Mouse (Mus musculus) forebrain, embryonic 14.5 days (tissue): Measurements from ENCODE around the gene Cebpa. TPM values are rescaled to one million over a fixed set of nuclear protein-coding genes. Genes with fewer than 3 reads are reported as not detected.

ENCODE experiments used
- ATAC-seq: fragments of 200-750 bp; cut with Nextera tagmentation; 2 replicates; pipeline ENCODE4 v1.8.0; 2017; ENCODE audit warnings: mild to moderate bottlenecking, moderate library complexity
- DNase-seq: peaks from one replicate; pipeline ENCODE4 v3.0.0-alpha.2; 2015; ENCODE audit warnings: low spot score
- H3K27ac ChIP-seq: fragments of 300-500 bp; sonication (generic); 2 replicates; pipeline ENCODE4 v1.5.1; 2014; ENCODE audit warnings: low read depth, mild to moderate bottlenecking, control low read depth, low read length, moderate library complexity
- H3K27me3 ChIP-seq: fragments of 300-500 bp; sonication (generic); replicated peaks from 2 replicates; pipeline ENCODE4 v1.6.1; 2014; ENCODE audit warnings: low read length, control low read depth, mixed read lengths; ENCODE audit not compliant: control insufficient read depth, insufficient read depth
- H3K36me3 ChIP-seq: fragments of 300-500 bp; sonication (generic); 2 replicates; pipeline ENCODE4 v1.6.1; 2014; ENCODE audit warnings: low read length, control low read depth; ENCODE audit not compliant: control insufficient read depth, insufficient read depth
- H3K4me1 ChIP-seq: fragments of 300-500 bp; sonication (generic); 2 replicates; pipeline ENCODE4 v1.6.1; 2014; ENCODE audit warnings: antibody characterized with exemption, low read length, control low read depth; ENCODE audit not compliant: control insufficient read depth, insufficient read depth
- H3K4me2 ChIP-seq: fragments of 300-500 bp; sonication (generic); 2 replicates; pipeline ENCODE4 v1.6.1; 2014; ENCODE audit warnings: mild to moderate bottlenecking, control low read depth, low read length
- H3K4me3 ChIP-seq: fragments of 300-500 bp; sonication (generic); 2 replicates; pipeline ENCODE4 v1.5.1; 2014; ENCODE audit warnings: low read depth, low read length, control low read depth
- H3K9ac ChIP-seq: fragments of 300-500 bp; sonication (generic); 2 replicates; pipeline ENCODE4 v1.6.1; 2014; ENCODE audit warnings: mild to moderate bottlenecking, low read length, control low read depth, moderate library complexity
- H3K9me3 ChIP-seq: fragments of 300-500 bp; sonication (generic); replicated peaks from 2 replicates; pipeline ENCODE4 v1.6.1; 2016; ENCODE audit warnings: low read length, control low read depth, mixed read lengths; ENCODE audit not compliant: control insufficient read depth
- WGBS: fragments of 180-500 bp; shearing (Covaris S2); extraction: QIAGEN DNeasy Blood & Tissue Kit; methylation state at CpG from one replicate; pipeline ENCODE4 v1.1.7; 2014; 5-methylcytosine and 5-hydroxymethylcytosine counted together
- polyA plus RNA-seq: library from polyadenylated mRNA; unstranded; fragments of >200 nt; fragmentation: Nextera tagmentation; extraction: Ambion mirVana; gene quantifications from 2 replicates; pipeline ENCODE4 v1.2.1, GENCODE M21; 2014

Cebpa gene
- polyA plus RNA-seq, 1 experiment from 2014 or later: 0.62 TPM

DNA sequence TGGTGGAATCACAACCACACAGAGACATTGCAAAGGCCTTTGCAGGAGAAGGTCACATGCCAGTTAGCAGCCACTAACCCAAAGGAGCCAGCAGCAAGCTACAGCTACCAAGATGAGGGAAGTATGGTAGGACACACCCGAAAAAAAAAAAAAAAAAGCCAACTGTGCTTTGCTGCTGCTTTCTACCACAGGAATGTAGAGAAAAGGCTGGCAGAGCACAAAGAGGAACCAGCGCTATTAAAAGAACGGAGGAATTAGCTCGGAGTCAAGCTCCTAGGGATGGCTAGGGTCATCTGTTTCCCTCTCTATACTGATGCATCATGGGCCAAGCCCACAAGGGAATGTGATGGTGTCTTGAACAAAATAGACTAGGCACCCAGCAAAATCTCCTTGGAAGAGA, 20.3 kb upstream of the Cebpa start:
- no peak for ATAC-seq
- no peak overlapping the region for H3K4me2 ChIP-seq
- 78% methylated on average over 4 of the region's 4 CpGs for WGBS

DNA sequence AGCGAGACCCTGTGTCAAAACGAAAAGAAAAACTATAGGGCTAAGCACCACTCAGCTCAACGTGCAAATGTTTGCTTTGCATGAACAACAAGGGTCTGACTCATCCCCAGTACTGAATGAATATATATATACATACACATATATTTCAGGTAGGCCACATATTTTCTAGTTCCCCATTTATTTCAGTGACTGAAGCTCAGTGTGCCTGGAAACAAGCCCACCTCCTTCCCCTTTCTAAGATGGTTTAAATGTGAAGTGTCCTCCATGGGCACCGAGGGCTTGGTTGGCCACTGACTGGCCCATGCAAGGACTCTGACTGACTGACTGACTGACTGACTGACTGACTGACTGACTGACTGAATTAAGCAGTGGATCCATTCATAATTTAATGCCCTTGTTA, 19.6 kb upstream of the Cebpa start:
- H3K4me1 ChIP-seq: no peaks in the 10 kb centered on the region
- WGBS: 86% methylated on average over 4 of the region's 4 CpGs
- ATAC-seq: no peak

More for the DNA sequence above, 20.3 kb upstream of the Cebpa start:
- H3K4me3 ChIP-seq: no peak overlapping the region
- H3K4me1 ChIP-seq: no peaks in the 10 kb centered on the region
- no peaks in the 10 kb centered on the region for H3K27me3 ChIP-seq
- no peak overlapping the region for H3K9ac ChIP-seq
- H3K9me3 ChIP-seq: no peaks in the 10 kb centered on the region
- no peaks in the 10 kb centered on the region for H3K36me3 ChIP-seq
- no peak for DNase-seq
- no peak overlapping the region for H3K27ac ChIP-seq

DNA sequence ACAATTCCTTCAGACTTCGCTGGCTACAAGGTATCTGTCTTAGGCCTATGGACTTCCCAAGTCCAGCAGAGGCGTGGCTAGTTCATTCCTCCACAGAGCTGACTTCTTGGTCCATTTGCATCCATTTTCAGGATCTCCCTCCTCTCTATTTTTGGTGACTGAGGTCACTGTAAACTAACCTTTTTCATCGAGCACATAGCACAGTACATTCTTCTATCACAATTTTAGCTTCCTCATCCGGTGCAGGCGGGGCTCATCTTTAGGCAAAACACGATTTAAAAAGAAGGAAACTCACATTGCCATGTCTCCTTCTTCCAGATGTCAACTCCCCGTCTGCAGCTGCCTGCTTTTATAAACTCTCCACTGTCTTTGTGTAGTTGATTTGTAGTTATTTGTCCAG, 12.5 kb upstream of the Cebpa start:
- WGBS: 86% methylated on average over 7 of the region's 7 CpGs
- ATAC-seq: no peak

More for the DNA sequence above, 19.6 kb upstream of the Cebpa start:
- Histone ChIP-seq H3K4me2 (no peak overlapping the region), H3K27me3 (no peaks in the 10 kb centered on the region), H3K9me3 (no peaks in the 10 kb centered on the region), H3K4me3 (no peak overlapping the region), H3K9ac (no peak overlapping the region), H3K27ac (no peak overlapping the region), H3K36me3 (no peaks in the 10 kb centered on the region)
- no peak for DNase-seq

DNA sequence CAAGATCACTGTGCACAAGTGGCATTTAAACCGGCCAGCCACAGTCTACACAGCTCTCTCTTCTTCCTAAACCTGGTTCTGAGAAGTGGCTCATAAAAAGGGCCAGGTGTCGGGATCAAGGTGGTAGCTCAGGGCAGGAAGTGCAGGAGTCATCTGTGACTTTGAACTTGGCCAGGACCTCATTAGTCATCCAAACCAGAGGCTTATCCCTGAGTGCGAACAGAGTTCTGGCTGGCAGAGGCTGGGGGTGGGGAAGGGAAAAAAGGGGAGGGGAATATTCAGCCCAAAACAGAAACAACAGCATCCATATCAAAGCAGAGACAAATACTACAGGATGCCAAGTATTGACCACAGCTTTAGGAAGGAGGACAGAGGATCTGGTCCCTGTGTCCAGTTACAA, 11.5 kb upstream of the Cebpa start:
- H3K27ac ChIP-seq: no peak overlapping the region
- WGBS: 45% methylated on average over 3 of the region's 3 CpGs
- ATAC-seq: no peak
- no peak overlapping the region for H3K4me2 ChIP-seq
- H3K4me1 ChIP-seq: no peaks in the 10 kb centered on the region
- no peak overlapping the region for H3K9ac ChIP-seq
- DNase-seq: no peak
- H3K27me3 ChIP-seq: no peaks in the 10 kb centered on the region
- no peaks in the 10 kb centered on the region for H3K9me3 ChIP-seq
- no peaks in the 10 kb centered on the region for H3K36me3 ChIP-seq
- H3K4me3 ChIP-seq: no peak overlapping the region

More for the DNA sequence above, 12.5 kb upstream of the Cebpa start:
- no peak overlapping the region for H3K9ac ChIP-seq
- H3K9me3 ChIP-seq: no peaks in the 10 kb centered on the region
- no peak for DNase-seq
- H3K36me3 ChIP-seq: no peaks in the 10 kb centered on the region
- H3K4me2 ChIP-seq: no peak overlapping the region
- no peak overlapping the region for H3K4me3 ChIP-seq
- H3K27ac ChIP-seq: no peak overlapping the region
- H3K27me3 ChIP-seq: no peaks in the 10 kb centered on the region
- H3K4me1 ChIP-seq: no peaks in the 10 kb centered on the region

DNA sequence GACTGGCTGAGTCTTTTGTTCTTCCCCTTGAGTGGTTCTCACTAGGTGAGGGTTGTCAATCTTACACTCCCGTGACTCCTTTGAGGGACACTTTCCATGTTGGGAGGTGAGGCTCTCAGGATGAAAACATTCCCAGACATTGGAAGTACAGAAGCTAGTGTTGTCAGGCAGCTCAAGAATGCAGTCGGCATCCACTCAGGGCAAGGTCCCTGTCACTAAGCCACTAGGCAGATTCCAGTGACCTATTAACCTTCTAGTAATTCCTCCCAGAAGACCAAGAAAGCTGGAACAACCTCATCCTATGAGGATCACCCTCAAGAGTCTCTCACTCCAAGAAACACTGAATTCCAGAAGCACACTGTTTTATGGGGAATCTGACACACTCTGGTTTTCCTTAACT, 11.0 kb upstream of the Cebpa start:
- H3K4me3 ChIP-seq: no peak overlapping the region

DNA sequence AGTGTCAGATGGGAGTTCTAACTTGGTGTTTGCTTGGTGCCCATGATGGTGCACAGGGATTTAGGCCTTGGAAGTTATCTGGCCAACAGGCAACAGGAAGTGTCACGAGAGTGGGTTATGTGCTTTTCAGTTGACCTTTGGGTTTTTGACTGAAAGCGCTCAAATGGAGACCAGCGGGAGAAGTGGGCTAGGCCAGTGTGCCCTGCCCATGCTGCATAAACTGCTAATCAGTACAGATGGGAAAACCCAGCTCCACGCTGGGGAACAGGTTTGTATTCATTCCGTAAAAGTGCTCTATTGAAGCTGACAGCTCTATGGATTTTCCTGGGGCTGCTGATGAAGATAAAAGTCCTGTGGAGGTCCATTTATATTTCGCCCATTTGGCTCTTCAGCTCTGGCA, 10.4 kb upstream of the Cebpa start:
- Histone ChIP-seq H3K27me3 (no peaks in the 10 kb centered on the region), H3K4me3 (no peak overlapping the region), H3K9me3 (no peaks in the 10 kb centered on the region), H3K9ac (no peak overlapping the region), H3K4me1 (no peaks in the 10 kb centered on the region), H3K36me3 (no peaks in the 10 kb centered on the region), H3K27ac (no peak overlapping the region), H3K4me2 (no peak overlapping the region)
- DNase-seq: no peak
- WGBS: 72% methylated on average over 6 of the region's 6 CpGs
- no peak for ATAC-seq

More for the DNA sequence above, 11.0 kb upstream of the Cebpa start:
- Histone ChIP-seq H3K36me3 (no peaks in the 10 kb centered on the region), H3K27ac (no peak overlapping the region), H3K4me2 (no peak overlapping the region), H3K4me1 (no peaks in the 10 kb centered on the region), H3K27me3 (no peaks in the 10 kb centered on the region), H3K9ac (no peak overlapping the region), H3K9me3 (no peaks in the 10 kb centered on the region)
- DNase-seq (no peak), ATAC-seq (no peak)
- 32% methylated on average over 2 of the region's 2 CpGs for WGBS

DNA sequence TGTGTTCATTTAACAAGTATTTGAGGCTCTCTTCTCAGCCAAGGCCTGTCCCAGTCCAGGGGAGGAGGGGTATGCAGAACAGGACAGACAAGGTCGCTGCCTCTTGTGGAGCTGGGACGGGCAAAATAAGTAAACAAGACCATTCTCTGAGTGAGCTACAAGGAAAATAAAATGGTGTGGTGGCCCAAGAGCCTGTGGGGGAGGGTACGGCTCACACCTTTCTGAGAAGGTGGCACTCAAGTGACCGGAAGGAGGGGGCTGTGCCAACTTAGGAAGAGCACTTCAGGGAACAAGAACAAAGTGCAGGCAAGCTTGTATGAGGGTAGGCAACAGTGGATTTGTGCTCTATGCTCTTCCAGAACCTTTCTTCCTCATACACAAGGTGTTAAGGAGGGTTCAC, 6.0 kb upstream of the Cebpa start:
- Histone ChIP-seq H3K36me3 (no peaks in the 10 kb centered on the region), H3K4me3 (no peak overlapping the region), H3K9ac (no peak overlapping the region), H3K27me3 (peaks cover 25% of the 10 kb centered on the region), H3K4me2 (no peak overlapping the region), H3K27ac (no peak overlapping the region), H3K4me1 (peaks cover 6% of the 10 kb centered on the region), H3K9me3 (no peaks in the 10 kb centered on the region)
- DNase-seq (no peak), ATAC-seq (no peak)
- WGBS: 65% methylated on average over 4 of the region's 4 CpGs

DNA sequence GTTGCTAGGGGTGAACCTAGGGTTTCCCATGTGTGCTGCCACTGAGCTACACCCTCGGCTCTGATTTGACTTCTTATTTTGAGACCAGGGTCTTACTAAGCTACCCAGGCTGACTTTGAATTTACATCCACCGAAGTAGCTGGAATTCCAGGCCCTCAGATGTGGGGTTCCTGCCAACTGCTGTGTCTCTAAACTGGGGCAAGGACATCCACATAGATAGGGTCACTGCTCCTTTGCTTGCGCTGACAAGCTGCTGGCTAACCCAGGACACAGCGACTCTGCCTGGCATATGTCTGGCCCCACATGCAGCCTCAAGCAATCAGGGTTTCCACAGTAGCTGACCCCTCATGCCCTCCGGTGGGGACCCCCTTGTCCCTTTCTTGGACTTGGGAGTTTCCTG, 5.4 kb upstream of the Cebpa start:
- WGBS: 80% methylated on average over 5 of the region's 5 CpGs
- H3K27me3 ChIP-seq: peaks cover 27% of the 10 kb centered on the region
- no peak overlapping the region for H3K9ac ChIP-seq
- H3K4me1 ChIP-seq: peaks cover 7% of the 10 kb centered on the region
- H3K27ac ChIP-seq: no peak overlapping the region
- no peaks in the 10 kb centered on the region for H3K9me3 ChIP-seq
- H3K36me3 ChIP-seq: no peaks in the 10 kb centered on the region
- DNase-seq (no peak), ATAC-seq (no peak)
- H3K4me3 ChIP-seq: no peak overlapping the region
- H3K4me2 ChIP-seq: no peak overlapping the region

DNA sequence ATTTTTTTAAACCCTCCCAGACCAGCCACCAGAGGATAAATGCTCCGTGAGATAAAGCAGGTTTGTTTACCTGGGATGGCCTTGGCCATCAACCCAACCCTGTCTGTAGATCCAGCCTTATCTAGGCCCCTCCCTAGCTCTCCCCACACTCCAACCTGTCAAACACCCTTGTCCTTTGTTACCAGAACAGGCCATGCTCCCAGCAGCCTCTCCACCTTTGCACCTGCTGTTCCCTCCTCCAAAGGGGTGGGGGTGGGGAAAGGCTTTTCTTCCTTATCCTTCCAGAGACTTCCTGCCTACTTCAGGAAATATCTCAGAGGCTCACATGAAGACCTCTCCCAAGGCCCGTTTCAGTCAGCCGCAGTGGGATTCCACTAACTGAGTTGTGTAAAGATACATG, 2.6 kb upstream of the Cebpa start:
- peaks cover 7% of the 10 kb centered on the region for H3K4me1 ChIP-seq
- DNase-seq: no peak
- no peaks in the 10 kb centered on the region for H3K36me3 ChIP-seq
- H3K27me3 ChIP-seq: peaks cover 52% of the 10 kb centered on the region
- ATAC-seq: no peak
- H3K4me2 ChIP-seq: no peak overlapping the region
- no peak overlapping the region for H3K27ac ChIP-seq
- no peaks in the 10 kb centered on the region for H3K9me3 ChIP-seq
- H3K9ac ChIP-seq: no peak overlapping the region
- WGBS: 68% methylated on average over 3 of the region's 3 CpGs
- no peak overlapping the region for H3K4me3 ChIP-seq
